Mouse (Mus musculus): Measurements from ENCODE around the gene Chst8. TPM values are rescaled to one million over a fixed set of nuclear protein-coding genes. Genes with fewer than 3 reads are reported as not detected.
A peak's percentile ranks its signal among the peaks of the same experiment; 100 is the strongest.

Gene Chst8
- polyA plus RNA-seq (2014; fragmentation: Nextera tagmentation; extraction: Ambion mirVana): 14.7 and 14.9 TPM in 2 replicates

GRCm38 (mm10) chr7:34812531-34813111 lies at the start of gene Chst8:
Chst8 (minus strand) TSS chr7:34812711.
- Histone ChIP-seq H3K4me2 (ENCODE audit: low read length) (peak within 1 kb of the TSS; percentile 86), H3K9me3 (ENCODE audit: control insufficient read depth, low read length) (no peaks in the 10 kb centered on the region), H3K36me3 (ENCODE audit: control insufficient read depth, insufficient read depth, low read length) (no peaks in the 10 kb centered on the region), H3K4me3 (replicated peaks; ENCODE audit: low read depth, low read length) (peak within 1 kb of the TSS; percentile 61), H3K9ac (replicated peaks; ENCODE audit: low read length) (peak within 1 kb of the TSS; percentile 54), H3K27me3 (ENCODE audit: control insufficient read depth, insufficient read depth, low read length) (peaks cover 32% of the 10 kb centered on the region), H3K4me1 (ENCODE audit: control insufficient read depth, insufficient read depth, low read length) (peaks cover 9% of the 10 kb centered on the region), H3K27ac (replicated peaks; ENCODE audit: low read depth, low read length) (peak within 1 kb of the TSS; percentile 55; the same call in 1 of the 2 replicates)
- WGBS: under 1% methylated on average over 64 of the region's 65 CpGs
- DNase-seq (peak; percentile 82), ATAC-seq (ENCODE audit: low FRiP score, low TSS enrichment) (peak; percentile 78)

DNA sequence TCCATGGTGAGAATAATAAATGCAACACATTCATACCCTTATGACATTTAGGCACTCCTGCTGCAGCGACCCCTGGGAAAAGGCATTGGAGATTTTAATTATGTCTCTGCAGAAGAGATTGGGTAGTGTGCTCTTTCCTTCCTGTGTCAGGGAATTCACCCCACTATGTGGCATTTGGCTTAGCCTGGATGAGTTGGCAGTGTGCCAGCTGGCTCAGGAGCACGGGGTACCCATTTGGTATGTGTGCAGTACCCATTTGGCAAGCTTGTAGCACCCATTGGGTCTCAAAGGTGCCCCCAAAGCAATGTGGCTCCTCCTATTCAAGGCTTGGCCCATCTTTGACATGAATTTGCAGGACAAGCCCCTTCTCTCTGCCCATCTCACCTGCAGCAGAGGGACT lies 45.8 kb upstream of the Chst8 start:
- H3K4me1 ChIP-seq (ENCODE audit: control insufficient read depth, insufficient read depth, low read length): no peaks in the 10 kb centered on the region
- H3K36me3 ChIP-seq (ENCODE audit: control insufficient read depth, insufficient read depth, low read length): no peaks in the 10 kb centered on the region
- H3K4me3 ChIP-seq (replicated peaks; ENCODE audit: low read depth, low read length): no peak overlapping the region
- no peak for ATAC-seq (ENCODE audit: low FRiP score, low TSS enrichment)
- no peaks in the 10 kb centered on the region for H3K27me3 ChIP-seq (ENCODE audit: control insufficient read depth, insufficient read depth, low read length)
- peak overlapping the region; percentile 41; the same call in 1 of the 2 replicates for H3K27ac ChIP-seq (replicated peaks; ENCODE audit: low read depth, low read length)
- H3K4me2 ChIP-seq (ENCODE audit: low read length): no peak overlapping the region
- no peak overlapping the region for H3K9ac ChIP-seq (replicated peaks; ENCODE audit: low read length)
- 58% methylated on average over 2 of the region's 2 CpGs for WGBS
- H3K9me3 ChIP-seq (ENCODE audit: control insufficient read depth, low read length): no peaks in the 10 kb centered on the region
- DNase-seq: peak; percentile 60

- H3K9me3 ChIP-seq (ENCODE audit: control insufficient read depth, low read length): 0 out of 2 replicates have a peak, but pooled peaks cover under 1% of the 10 kb centered on the region
- 90% methylated on average over 6 of the region's 6 CpGs for WGBS
- no peak overlapping the region for H3K9ac ChIP-seq (replicated peaks; ENCODE audit: low read length)
- no peaks in the 10 kb centered on the region for H3K36me3 ChIP-seq (ENCODE audit: control insufficient read depth, insufficient read depth, low read length)
- no peak overlapping the region for H3K4me2 ChIP-seq (ENCODE audit: low read length)
- ATAC-seq (ENCODE audit: low FRiP score, low TSS enrichment) (no peak), DNase-seq (no peak)
- H3K4me1 ChIP-seq (ENCODE audit: control insufficient read depth, insufficient read depth, low read length): no peaks in the 10 kb centered on the region
- no peak overlapping the region for H3K4me3 ChIP-seq (replicated peaks; ENCODE audit: low read depth, low read length)
- H3K27ac ChIP-seq (replicated peaks; ENCODE audit: low read depth, low read length): no peak overlapping the region
- no peaks in the 10 kb centered on the region for H3K27me3 ChIP-seq (ENCODE audit: control insufficient read depth, insufficient read depth, low read length)
Observed at GRCm38 (mm10) chr7:34854781-34855352, 42.4 kb upstream of the Chst8 start.

- no peak for ATAC-seq (ENCODE audit: low FRiP score, low TSS enrichment)
- Histone ChIP-seq H3K9me3 (ENCODE audit: control insufficient read depth, low read length) (0 out of 2 replicates have a peak, but pooled peaks cover 3% of the 10 kb centered on the region), H3K4me3 (replicated peaks; ENCODE audit: low read depth, low read length) (no peak overlapping the region), H3K4me1 (ENCODE audit: control insufficient read depth, insufficient read depth, low read length) (no peaks in the 10 kb centered on the region), H3K36me3 (ENCODE audit: control insufficient read depth, insufficient read depth, low read length) (no peaks in the 10 kb centered on the region), H3K27ac (replicated peaks; ENCODE audit: low read depth, low read length) (no peak overlapping the region), H3K27me3 (ENCODE audit: control insufficient read depth, insufficient read depth, low read length) (no peaks in the 10 kb centered on the region), H3K4me2 (ENCODE audit: low read length) (no peak overlapping the region), H3K9ac (replicated peaks; ENCODE audit: low read length) (no peak overlapping the region)
- no peak for DNase-seq
- WGBS: 95% methylated on average over 3 of the region's 3 CpGs
Observed at GRCm38 (mm10) chr7:34853393-34853792, 40.9 kb upstream of the Chst8 start.

DNA sequence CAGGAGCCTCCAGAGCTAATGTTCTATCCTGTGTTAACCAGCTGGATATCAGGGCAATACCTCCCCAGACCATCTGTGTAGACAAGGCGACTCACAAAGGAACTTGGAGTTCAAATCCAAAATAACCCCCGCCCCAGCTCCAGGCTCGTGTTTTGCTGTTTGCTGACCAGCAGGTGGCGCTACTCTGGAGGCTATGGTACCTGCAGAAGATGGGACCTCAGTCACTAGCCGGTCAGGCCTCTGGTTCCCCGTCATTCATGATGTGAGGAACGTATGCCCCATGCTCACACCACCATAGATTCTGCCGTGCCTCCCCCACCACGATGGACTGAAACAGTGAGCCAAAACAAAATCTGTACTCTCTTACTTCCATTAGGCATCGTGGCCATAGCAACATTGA lies 37.1 kb upstream of the Chst8 start:
- no peak overlapping the region for H3K4me3 ChIP-seq (replicated peaks; ENCODE audit: low read depth, low read length)
- ATAC-seq (ENCODE audit: low FRiP score, low TSS enrichment) (no peak), DNase-seq (no peak)
- H3K4me1 ChIP-seq (ENCODE audit: control insufficient read depth, insufficient read depth, low read length): peaks cover 11% of the 10 kb centered on the region
- no peak overlapping the region for H3K27ac ChIP-seq (replicated peaks; ENCODE audit: low read depth, low read length)
- H3K4me2 ChIP-seq (ENCODE audit: low read length): no peak overlapping the region
- H3K9ac ChIP-seq (replicated peaks; ENCODE audit: low read length): no peak overlapping the region
- H3K27me3 ChIP-seq (ENCODE audit: control insufficient read depth, insufficient read depth, low read length): no peaks in the 10 kb centered on the region
- 0 out of 2 replicates have a peak, but pooled peaks cover 3% of the 10 kb centered on the region for H3K9me3 ChIP-seq (ENCODE audit: control insufficient read depth, low read length)
- H3K36me3 ChIP-seq (ENCODE audit: control insufficient read depth, insufficient read depth, low read length): no peaks in the 10 kb centered on the region
- 37% methylated on average over 10 of the region's 10 CpGs for WGBS

GRCm38 (mm10) chr7:34848811-34849210 lies 36.3 kb upstream of the Chst8 start:
- H3K9ac ChIP-seq (replicated peaks; ENCODE audit: low read length): no peak overlapping the region
- no peak for ATAC-seq (ENCODE audit: low FRiP score, low TSS enrichment)
- peaks cover 11% of the 10 kb centered on the region for H3K4me1 ChIP-seq (ENCODE audit: control insufficient read depth, insufficient read depth, low read length)
- H3K36me3 ChIP-seq (ENCODE audit: control insufficient read depth, insufficient read depth, low read length): no peaks in the 10 kb centered on the region
- H3K9me3 ChIP-seq (ENCODE audit: control insufficient read depth, low read length): 0 out of 2 replicates have a peak, but pooled peaks cover 3% of the 10 kb centered on the region
- no peak for DNase-seq
- H3K27me3 ChIP-seq (ENCODE audit: control insufficient read depth, insufficient read depth, low read length): no peaks in the 10 kb centered on the region
- no peak overlapping the region for H3K27ac ChIP-seq (replicated peaks; ENCODE audit: low read depth, low read length)
- H3K4me3 ChIP-seq (replicated peaks; ENCODE audit: low read depth, low read length): no peak overlapping the region
- WGBS: 91% methylated on average over 4 of the region's 4 CpGs
- H3K4me2 ChIP-seq (ENCODE audit: low read length): no peak overlapping the region

DNA sequence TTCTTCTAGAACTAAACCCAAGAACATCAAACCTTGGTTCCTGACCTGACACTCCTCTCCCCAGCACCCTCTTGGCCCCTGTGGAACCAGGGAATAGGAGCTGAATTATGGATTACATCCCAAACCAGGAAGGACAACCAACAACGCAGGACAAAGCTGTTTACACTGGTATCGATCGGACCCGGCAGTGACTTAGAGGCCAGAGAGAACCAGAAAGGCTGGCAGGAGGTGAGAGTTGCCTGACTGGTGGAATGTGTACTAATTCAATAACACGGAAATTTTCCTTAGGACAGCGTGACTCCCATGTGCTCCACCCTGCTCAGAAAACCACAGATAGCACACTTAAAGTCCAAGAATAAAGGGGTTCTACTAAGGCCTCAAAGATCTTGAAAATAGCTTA lies 35.4 kb upstream of the Chst8 start:
- no peak overlapping the region for H3K27ac ChIP-seq (replicated peaks; ENCODE audit: low read depth, low read length)

GRCm38 (mm10) chr7:34847410-34847809 lies 34.9 kb upstream of the Chst8 start:
- Histone ChIP-seq H3K4me1 (ENCODE audit: control insufficient read depth, insufficient read depth, low read length) (peaks cover 11% of the 10 kb centered on the region), H3K27ac (replicated peaks; ENCODE audit: low read depth, low read length) (peak overlapping the region; percentile 10; the same call in 1 of the 2 replicates), H3K27me3 (ENCODE audit: control insufficient read depth, insufficient read depth, low read length) (no peaks in the 10 kb centered on the region), H3K9me3 (ENCODE audit: control insufficient read depth, low read length) (0 out of 2 replicates have a peak, but pooled peaks cover 3% of the 10 kb centered on the region), H3K4me3 (replicated peaks; ENCODE audit: low read depth, low read length) (no peak overlapping the region), H3K9ac (replicated peaks; ENCODE audit: low read length) (no peak overlapping the region), H3K36me3 (ENCODE audit: control insufficient read depth, insufficient read depth, low read length) (no peaks in the 10 kb centered on the region), H3K4me2 (ENCODE audit: low read length) (no peak overlapping the region)
- WGBS: 1% methylated on average over 5 of the region's 5 CpGs
- peak; percentile 53 for ATAC-seq (ENCODE audit: low FRiP score, low TSS enrichment)
- DNase-seq: peak; percentile 78

More for the DNA sequence above, 35.4 kb upstream of the Chst8 start:
- Histone ChIP-seq H3K9me3 (ENCODE audit: control insufficient read depth, low read length) (0 out of 2 replicates have a peak, but pooled peaks cover 3% of the 10 kb centered on the region), H3K9ac (replicated peaks; ENCODE audit: low read length) (no peak overlapping the region), H3K4me3 (replicated peaks; ENCODE audit: low read depth, low read length) (no peak overlapping the region), H3K4me2 (ENCODE audit: low read length) (no peak overlapping the region), H3K4me1 (ENCODE audit: control insufficient read depth, insufficient read depth, low read length) (peaks cover 11% of the 10 kb centered on the region), H3K36me3 (ENCODE audit: control insufficient read depth, insufficient read depth, low read length) (no peaks in the 10 kb centered on the region), H3K27me3 (ENCODE audit: control insufficient read depth, insufficient read depth, low read length) (no peaks in the 10 kb centered on the region)
- no peak for ATAC-seq (ENCODE audit: low FRiP score, low TSS enrichment)
- no peak for DNase-seq
- WGBS: 77% methylated on average over 6 of the region's 6 CpGs

DNA sequence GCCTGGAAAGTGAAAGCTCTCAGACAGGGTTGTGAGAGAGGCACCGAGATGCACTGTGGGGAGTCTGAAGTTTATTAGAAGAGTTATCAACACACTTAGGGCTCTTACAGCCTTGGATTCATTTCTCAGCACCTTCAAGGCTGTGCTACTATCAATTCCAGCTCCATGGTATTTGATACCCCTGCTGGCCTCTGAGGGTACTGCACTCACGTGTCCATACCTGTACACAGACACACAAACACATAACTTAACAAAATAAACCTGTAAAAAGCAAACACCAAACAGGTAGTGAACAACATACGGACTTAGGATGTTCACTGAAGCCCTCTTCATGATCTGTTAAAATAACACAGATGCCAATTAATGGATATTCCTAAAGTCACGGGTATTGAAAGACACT lies 26.2 kb upstream of the Chst8 start:
- Histone ChIP-seq H3K4me2 (ENCODE audit: low read length) (no peak overlapping the region), H3K27me3 (ENCODE audit: control insufficient read depth, insufficient read depth, low read length) (no peaks in the 10 kb centered on the region), H3K9ac (replicated peaks; ENCODE audit: low read length) (no peak overlapping the region), H3K4me3 (replicated peaks; ENCODE audit: low read depth, low read length) (no peak overlapping the region), H3K36me3 (ENCODE audit: control insufficient read depth, insufficient read depth, low read length) (no peaks in the 10 kb centered on the region), H3K4me1 (ENCODE audit: control insufficient read depth, insufficient read depth, low read length) (no peaks in the 10 kb centered on the region), H3K9me3 (ENCODE audit: control insufficient read depth, low read length) (no peaks in the 10 kb centered on the region), H3K27ac (replicated peaks; ENCODE audit: low read depth, low read length) (no peak overlapping the region)
- DNase-seq: no peak
- WGBS: 90% methylated on average over 4 of the region's 4 CpGs
- ATAC-seq (ENCODE audit: low FRiP score, low TSS enrichment): no peak
